Mouse (Mus musculus) midbrain, embryonic 16.5 days (tissue): Measurements from ENCODE around the gene Slc16a5. TPM values are rescaled to one million over a fixed set of nuclear protein-coding genes. Genes with fewer than 3 reads are reported as not detected.
"Not testable (repeated sequence)": the region's sequence is repeated elsewhere in the genome, so short reads cannot be mapped to it uniquely, and the experiment has no call there.

Experiments used
- ATAC-seq: fragments of 200-750 bp; cut with Nextera tagmentation; 2 replicates; pipeline ENCODE4 v1.8.0; 2017; ENCODE audit warnings: moderate TSS enrichment
- H3K27ac ChIP-seq: fragments of 300-500 bp; sonication (generic); 2 replicates; pipeline ENCODE4 v1.5.1; 2014; ENCODE audit warnings: mild to moderate bottlenecking, low read length, mixed read lengths
- H3K27me3 ChIP-seq: fragments of 300-500 bp; sonication (generic); 2 replicates; pipeline ENCODE4 v1.6.1; 2014; ENCODE audit warnings: low read depth, low read length, mixed read lengths; ENCODE audit not compliant: control insufficient read depth, insufficient read depth
- H3K36me3 ChIP-seq: fragments of 300-500 bp; sonication (generic); 2 replicates; pipeline ENCODE4 v1.6.1; 2014; ENCODE audit warnings: mild to moderate bottlenecking, low read length, moderate library complexity, mixed read lengths; ENCODE audit not compliant: control insufficient read depth, insufficient read depth
- H3K4me1 ChIP-seq: fragments of 300-500 bp; sonication (generic); 2 replicates; pipeline ENCODE4 v1.6.1; 2014; ENCODE audit warnings: mild to moderate bottlenecking, low read length, mixed read lengths; ENCODE audit not compliant: control insufficient read depth, insufficient read depth
- H3K4me2 ChIP-seq: fragments of 300-500 bp; sonication (generic); 2 replicates; pipeline ENCODE4 v1.6.1; 2014; ENCODE audit warnings: mild to moderate bottlenecking, low read length, mixed read lengths
- H3K4me3 ChIP-seq: fragments of 300-500 bp; sonication (generic); 2 replicates; pipeline ENCODE4 v1.5.1; 2014; ENCODE audit warnings: low read depth, mild to moderate bottlenecking, low read length, moderate library complexity, mixed read lengths
- H3K9ac ChIP-seq: fragments of 300-500 bp; sonication (generic); 2 replicates; pipeline ENCODE4 v1.6.1; 2014; ENCODE audit warnings: low read depth, low read length, mixed read lengths
- H3K9me3 ChIP-seq: fragments of 300-500 bp; sonication (generic); replicated peaks from 2 replicates; pipeline ENCODE4 v1.6.1; 2014; ENCODE audit warnings: mild to moderate bottlenecking, low read length, mixed read lengths; ENCODE audit not compliant: control insufficient read depth, poor library complexity, severe bottlenecking
- WGBS: fragments of 180-500 bp; shearing (Covaris S2); extraction: QIAGEN DNeasy Blood & Tissue Kit; methylation state at CpG from one replicate; pipeline ENCODE4 v1.1.7; 2014; 5-methylcytosine and 5-hydroxymethylcytosine counted together
- polyA plus RNA-seq: library from polyadenylated mRNA; unstranded; fragments of >200 nt; fragmentation: Nextera tagmentation; extraction: Ambion mirVana; gene quantifications from 2 replicates; pipeline ENCODE4 v1.2.1, GENCODE M21; 2015

The Slc16a5 gene
- polyA plus RNA-seq, 1 experiment from 2014 or later, result 0.19 TPM

DNA sequence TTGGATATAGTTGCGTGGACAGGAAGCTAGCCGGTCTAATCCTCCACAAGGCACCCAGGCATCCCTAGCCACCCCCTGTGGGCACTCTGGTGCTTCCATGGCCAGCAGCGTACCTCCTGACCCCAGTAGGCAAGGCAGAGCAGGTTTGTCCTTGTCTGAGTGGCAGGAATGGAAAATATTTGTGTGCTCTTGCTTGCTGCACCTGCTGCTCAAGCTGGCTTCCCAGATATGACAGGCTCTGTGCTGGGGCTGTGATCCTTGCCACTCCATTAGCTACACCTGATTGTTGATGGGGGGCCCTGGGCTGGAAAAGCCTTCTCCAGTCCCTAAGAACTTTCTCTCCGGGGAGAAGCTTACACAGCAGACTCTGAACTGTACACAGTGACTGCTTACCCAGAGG lies 9.0 kb upstream of the Slc16a5 start:
- Histone ChIP-seq H3K36me3 (no peaks in the 10 kb centered on the region), H3K27me3 (no peaks in the 10 kb centered on the region), H3K27ac (no peak overlapping the region), H3K4me2 (no peak overlapping the region), H3K4me1 (no peaks in the 10 kb centered on the region), H3K9ac (no peak overlapping the region), H3K9me3 (no peaks in the 10 kb centered on the region), H3K4me3 (no peak overlapping the region)
- WGBS, result 62% methylated on average over 4 of the region's 4 CpGs
- no peak for ATAC-seq

DNA sequence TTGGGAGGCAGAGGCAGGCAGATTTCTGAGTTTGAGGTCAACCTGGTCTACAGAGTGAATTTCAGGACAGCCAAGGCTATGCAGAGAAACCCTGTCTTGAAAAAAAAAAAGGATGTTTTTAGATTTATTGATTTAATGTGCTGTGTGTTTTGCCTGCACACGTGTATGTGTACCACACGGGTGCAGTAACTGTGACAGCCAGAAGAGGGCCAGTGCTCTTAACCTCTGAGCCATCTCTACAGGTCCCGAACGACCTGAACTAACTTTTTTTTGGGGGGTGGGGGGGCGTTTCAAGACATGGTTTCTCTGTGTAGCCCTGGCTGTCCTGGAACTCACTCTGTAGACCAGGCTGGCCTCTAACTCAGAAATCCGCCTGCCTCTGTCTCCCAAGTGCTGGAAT lies 7.5 kb upstream of the Slc16a5 start:
- not testable (repeated sequence) for H3K9ac ChIP-seq, H3K27ac ChIP-seq, H3K4me2 ChIP-seq, H3K36me3 ChIP-seq, H3K27me3 ChIP-seq, H3K4me3 ChIP-seq, H3K4me1 ChIP-seq, H3K9me3 ChIP-seq, ATAC-seq
- WGBS, result 86% methylated on average over 6 of the region's 6 CpGs

DNA sequence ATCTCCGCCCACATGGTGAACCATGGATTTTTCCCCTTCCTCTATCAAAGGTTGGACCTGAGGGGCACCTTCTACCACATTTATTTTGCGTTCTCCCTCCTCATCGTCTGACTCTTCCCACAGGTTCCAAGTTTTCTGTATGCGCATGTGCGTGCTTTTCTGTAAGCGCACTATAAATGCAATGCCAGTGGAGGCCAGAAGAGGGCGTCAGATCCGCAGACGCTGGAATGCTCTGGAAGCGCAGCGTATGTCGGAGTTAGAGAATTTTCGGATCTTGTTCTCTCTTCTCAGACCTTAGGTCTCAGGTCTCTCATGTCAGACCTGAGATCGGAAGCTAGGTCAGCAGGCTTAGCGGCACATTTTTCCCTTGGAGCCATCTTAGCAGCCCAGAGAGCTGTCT lies 6.7 kb upstream of the Slc16a5 start:
- H3K9ac ChIP-seq, result no peak overlapping the region
- no peaks in the 10 kb centered on the region for H3K4me1 ChIP-seq
- H3K4me2 ChIP-seq, result no peak overlapping the region
- H3K27me3 ChIP-seq, result no peaks in the 10 kb centered on the region
- no peak overlapping the region for H3K27ac ChIP-seq
- no peak for ATAC-seq
- H3K4me3 ChIP-seq, result no peak overlapping the region
- H3K9me3 ChIP-seq, result no peaks in the 10 kb centered on the region
- no peaks in the 10 kb centered on the region for H3K36me3 ChIP-seq
- 86% methylated on average over 15 of the region's 15 CpGs for WGBS

DNA sequence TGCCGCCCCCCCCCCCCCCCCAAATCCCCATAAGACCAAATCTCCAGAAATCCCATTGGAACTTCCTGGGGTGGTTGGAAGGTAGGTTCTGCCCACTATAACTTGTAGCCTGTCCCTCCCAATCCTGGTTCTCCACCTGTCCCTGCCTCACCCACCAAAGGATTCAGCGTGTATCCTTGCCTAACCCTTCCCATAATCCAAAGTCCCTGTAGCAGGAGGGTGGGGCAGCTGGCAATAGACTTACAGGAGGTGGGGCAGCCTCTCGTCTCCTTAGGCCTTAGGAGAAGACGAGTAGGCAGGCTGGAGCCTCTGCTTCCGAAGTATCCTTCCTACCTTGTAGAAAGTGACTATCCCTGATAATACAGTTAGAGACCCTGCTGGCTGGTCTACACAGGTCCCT lies 6.1 kb upstream of the Slc16a5 start:
- H3K9ac ChIP-seq, result no peak overlapping the region
- no peak overlapping the region for H3K27ac ChIP-seq
- no peaks in the 10 kb centered on the region for H3K27me3 ChIP-seq
- no peaks in the 10 kb centered on the region for H3K36me3 ChIP-seq
- H3K9me3 ChIP-seq, result no peaks in the 10 kb centered on the region
- no peaks in the 10 kb centered on the region for H3K4me1 ChIP-seq
- H3K4me2 ChIP-seq, result no peak overlapping the region
- 96% methylated on average over 5 of the region's 5 CpGs for WGBS
- ATAC-seq, result no peak
- no peak overlapping the region for H3K4me3 ChIP-seq

DNA sequence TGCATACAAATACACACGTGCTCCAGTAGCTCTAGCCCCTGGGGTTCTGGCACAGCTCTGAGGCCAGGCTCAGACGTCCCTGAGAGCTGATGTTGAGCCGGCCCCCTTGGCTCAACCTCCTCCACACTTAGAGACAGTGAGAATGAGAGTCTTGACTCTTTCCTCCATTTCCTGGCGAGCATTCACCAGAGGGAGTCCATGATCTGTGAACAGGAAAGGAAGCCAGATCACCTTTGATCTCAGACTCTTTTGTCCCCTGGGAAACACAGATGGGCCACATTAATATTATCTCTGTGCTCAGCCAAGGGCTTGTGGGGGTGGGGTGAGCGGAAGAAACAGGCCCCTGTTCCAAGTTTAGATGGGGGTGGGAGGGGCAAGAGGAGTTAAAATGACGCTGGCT lies 4.9 kb upstream of the Slc16a5 start:
- Histone ChIP-seq H3K9ac (no peak overlapping the region), H3K27ac (no peak overlapping the region), H3K36me3 (no peaks in the 10 kb centered on the region), H3K4me1 (no peaks in the 10 kb centered on the region), H3K4me2 (no peak overlapping the region), H3K4me3 (no peak overlapping the region), H3K9me3 (no peaks in the 10 kb centered on the region), H3K27me3 (no peaks in the 10 kb centered on the region)
- WGBS, result 30% methylated on average over 6 of the region's 6 CpGs
- no peak for ATAC-seq

DNA sequence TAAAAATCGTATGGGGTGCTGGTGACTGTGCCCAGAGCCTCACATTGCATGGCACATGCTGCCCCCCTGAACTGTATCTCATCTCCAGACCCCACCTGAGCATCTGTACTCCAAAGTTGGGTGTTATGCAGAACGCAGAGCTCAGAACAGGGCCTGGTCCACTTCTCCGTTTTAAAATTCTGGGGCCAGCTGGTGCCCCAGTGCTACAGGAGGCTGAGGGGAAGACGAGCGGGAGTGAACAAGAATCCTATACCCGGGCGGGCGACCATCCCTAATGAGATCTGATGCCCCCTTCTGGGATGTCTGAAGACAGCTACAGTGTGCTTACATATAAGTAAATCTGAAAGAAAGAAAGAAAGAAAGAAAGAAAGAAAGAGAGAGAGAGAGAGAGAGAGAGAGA lies 1.3 kb upstream of the Slc16a5 start:
- 15% methylated on average over 8 of the region's 8 CpGs for WGBS
- Histone ChIP-seq H3K9me3 (no peaks in the 10 kb centered on the region), H3K36me3 (no peaks in the 10 kb centered on the region), H3K9ac (no peak overlapping the region), H3K4me1 (no peaks in the 10 kb centered on the region), H3K4me2 (no peak overlapping the region), H3K4me3 (no peak overlapping the region), H3K27ac (no peak overlapping the region), H3K27me3 (no peaks in the 10 kb centered on the region)
- ATAC-seq, result no peak

DNA sequence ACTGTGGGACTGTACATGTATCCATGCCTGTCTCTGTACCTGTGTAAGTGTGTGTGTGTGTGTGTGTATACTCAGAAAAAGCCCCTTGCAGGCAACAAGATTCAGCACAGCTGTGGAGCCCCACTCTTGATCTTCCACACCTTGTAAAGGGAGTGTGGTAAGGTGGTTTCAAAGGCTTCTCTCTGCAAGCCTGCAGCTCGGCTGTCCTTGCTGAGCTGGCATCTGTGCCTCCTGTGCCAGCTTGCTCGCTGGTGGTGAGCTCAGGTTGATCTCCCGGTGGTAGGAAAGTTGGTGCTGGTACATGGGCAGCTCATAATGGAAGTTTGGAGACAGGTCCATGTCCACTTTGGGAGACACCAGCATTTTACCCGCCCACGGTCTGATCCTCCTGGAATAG lies 430 bp upstream of the Slc16a5 start:
- Histone ChIP-seq H3K27ac (no peak overlapping the region), H3K36me3 (no peaks in the 10 kb centered on the region), H3K4me2 (no peak overlapping the region), H3K4me3 (no peak overlapping the region), H3K4me1 (no peaks in the 10 kb centered on the region), H3K27me3 (no peaks in the 10 kb centered on the region), H3K9ac (no peak overlapping the region), H3K9me3 (no peaks in the 10 kb centered on the region)
- no peak for ATAC-seq
- 74% methylated on average over 5 of the region's 5 CpGs for WGBS

DNA sequence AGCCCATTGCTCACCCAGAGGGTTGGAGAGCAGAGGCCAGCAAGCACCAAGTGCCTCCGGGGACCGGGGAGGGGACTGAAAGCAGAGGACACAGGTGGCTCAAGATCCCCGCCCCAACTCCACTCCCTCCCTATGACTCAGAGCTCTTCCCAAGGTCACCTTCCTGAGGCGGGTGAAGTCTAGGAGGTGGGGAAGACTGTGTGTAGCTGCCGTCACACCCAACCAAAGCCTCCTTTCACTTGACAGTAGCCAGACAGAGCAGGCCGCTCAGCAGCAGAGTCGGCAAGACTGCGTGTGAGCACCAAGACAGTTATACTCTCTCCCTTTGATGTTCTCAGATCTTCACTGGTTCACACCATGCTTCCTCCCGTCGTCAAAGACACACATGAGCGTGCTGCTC lies 1.1 kb downstream of the Slc16a5 start:
- no peaks in the 10 kb centered on the region for H3K4me1 ChIP-seq
- no peaks in the 10 kb centered on the region for H3K27me3 ChIP-seq
- H3K36me3 ChIP-seq, result no peaks in the 10 kb centered on the region
- H3K9ac ChIP-seq, result no peak overlapping the region
- no peak overlapping the region for H3K4me3 ChIP-seq
- H3K4me2 ChIP-seq, result no peak overlapping the region
- 75% methylated on average over 10 of the region's 11 CpGs for WGBS
- H3K9me3 ChIP-seq, result no peaks in the 10 kb centered on the region
- ATAC-seq, result no peak
- H3K27ac ChIP-seq, result no peak overlapping the region

DNA sequence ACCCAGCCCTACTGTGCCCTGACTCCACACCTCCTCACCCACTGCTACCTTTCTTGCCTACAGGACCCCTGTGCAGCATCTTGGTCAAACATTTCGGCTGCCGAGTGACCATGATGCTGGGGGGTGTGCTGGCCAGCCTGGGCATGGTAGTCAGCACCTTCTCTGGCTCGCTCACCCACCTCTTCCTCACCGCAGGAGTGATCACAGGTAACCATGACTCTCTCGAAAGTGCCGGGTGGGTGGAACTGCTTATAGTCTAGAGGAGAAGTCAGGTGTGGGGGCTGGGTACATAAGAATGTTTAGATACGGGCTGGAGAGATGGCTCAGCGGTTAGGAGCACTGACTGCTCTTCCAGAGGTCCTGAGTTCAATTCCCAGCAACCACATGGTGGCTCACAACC lies 2.6 kb downstream of the Slc16a5 start:
- H3K4me1 ChIP-seq, result no peaks in the 10 kb centered on the region
- H3K27ac ChIP-seq, result no peak overlapping the region
- no peak overlapping the region for H3K9ac ChIP-seq
- no peak for ATAC-seq
- no peak overlapping the region for H3K4me2 ChIP-seq
- H3K36me3 ChIP-seq, result no peaks in the 10 kb centered on the region
- no peaks in the 10 kb centered on the region for H3K27me3 ChIP-seq
- no peak overlapping the region for H3K4me3 ChIP-seq
- WGBS, result 91% methylated on average over 8 of the region's 8 CpGs
- H3K9me3 ChIP-seq, result no peaks in the 10 kb centered on the region

DNA sequence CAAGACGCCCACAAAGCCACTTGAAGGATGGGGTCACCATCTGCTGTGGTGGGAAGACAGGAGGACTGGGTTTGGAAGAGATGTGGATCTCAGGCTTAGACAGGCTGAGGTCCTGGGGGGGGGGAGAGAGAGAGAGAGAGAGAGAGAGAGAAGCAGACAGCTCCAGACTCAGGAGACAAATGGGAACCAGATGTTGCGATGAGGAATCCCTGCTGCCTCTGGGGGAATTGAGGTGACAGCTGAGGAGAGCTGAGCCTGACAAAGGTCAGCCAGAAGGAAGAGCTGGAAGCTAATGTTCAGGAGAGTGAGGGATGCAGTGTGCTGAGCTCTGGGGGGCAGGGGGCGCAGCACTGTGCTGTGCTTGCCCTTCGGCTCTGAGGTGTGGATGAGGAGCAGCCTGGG lies 4.9 kb downstream of the Slc16a5 start:
- Histone ChIP-seq H3K27me3 (no peaks in the 10 kb centered on the region), H3K4me3 (no peak overlapping the region), H3K9me3 (no peaks in the 10 kb centered on the region), H3K4me1 (no peaks in the 10 kb centered on the region), H3K4me2 (no peak overlapping the region), H3K9ac (0 out of 2 replicates have a peak overlapping the region, but pooled peaks have one; percentile 14), H3K27ac (no peak overlapping the region), H3K36me3 (no peaks in the 10 kb centered on the region)
- WGBS, result 52% methylated on average over 4 of the region's 4 CpGs
- no peak for ATAC-seq
